Mouse (Mus musculus): Measurements from ENCODE around the gene Micall1.

Micall1 gene

GRCm38 (mm10) chr15:79108421-79109320, at the start of gene Micall1:
Gene Micall1 (plus strand): TSS chr15:79108898.
- DNase-seq (ENCODE audit: low read depth in 2 of 2, low spot score in 2 of 2) = peak; percentile 18 to 41

DNA sequence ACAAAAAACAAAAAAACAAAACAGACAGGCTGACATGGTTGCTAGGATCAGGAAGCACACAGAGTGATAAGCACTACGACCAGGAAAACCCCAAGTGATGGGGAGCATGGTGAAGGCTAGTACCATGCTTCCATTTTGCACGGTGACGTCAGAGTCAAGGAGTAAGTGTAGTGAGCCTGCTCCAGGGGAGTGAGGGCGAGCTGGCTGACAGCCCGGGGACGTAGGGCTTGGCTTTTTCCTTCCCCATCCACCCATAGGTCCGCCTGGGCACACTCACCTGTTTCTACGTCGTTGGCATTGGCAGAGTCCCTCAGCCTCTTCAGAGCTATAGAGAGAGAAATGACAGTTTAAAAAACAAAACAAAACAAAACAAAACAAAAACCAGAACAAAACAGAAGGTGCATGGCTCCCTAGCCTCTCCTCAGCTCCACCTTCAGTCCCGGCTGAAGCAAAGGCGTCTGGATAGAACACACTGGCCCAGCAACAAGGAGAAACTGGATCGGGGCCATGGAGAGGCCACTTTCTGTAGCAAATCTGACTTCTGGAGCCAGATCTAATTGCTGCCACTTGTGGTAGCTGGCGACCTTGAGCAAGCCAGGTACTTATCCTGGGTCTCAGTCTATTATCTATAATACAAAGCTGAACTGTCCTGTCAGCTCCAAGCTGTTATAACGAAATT, 47.7 kb upstream of the Micall1 start:
- DNase-seq (ENCODE audit: low read depth in 2 of 2, low spot score in 2 of 2) = no peak

- peak; percentile 94 for DNase-seq (ENCODE audit: low read depth in 2 of 2, low spot score in 2 of 2)
Measured at GRCm38 (mm10) chr15:79062376-79063159, 46.1 kb upstream of the Micall1 start, which contains the start of gene Ankrd54. Gene Ankrd54 (minus strand): TSS chr15:79062893.

DNA sequence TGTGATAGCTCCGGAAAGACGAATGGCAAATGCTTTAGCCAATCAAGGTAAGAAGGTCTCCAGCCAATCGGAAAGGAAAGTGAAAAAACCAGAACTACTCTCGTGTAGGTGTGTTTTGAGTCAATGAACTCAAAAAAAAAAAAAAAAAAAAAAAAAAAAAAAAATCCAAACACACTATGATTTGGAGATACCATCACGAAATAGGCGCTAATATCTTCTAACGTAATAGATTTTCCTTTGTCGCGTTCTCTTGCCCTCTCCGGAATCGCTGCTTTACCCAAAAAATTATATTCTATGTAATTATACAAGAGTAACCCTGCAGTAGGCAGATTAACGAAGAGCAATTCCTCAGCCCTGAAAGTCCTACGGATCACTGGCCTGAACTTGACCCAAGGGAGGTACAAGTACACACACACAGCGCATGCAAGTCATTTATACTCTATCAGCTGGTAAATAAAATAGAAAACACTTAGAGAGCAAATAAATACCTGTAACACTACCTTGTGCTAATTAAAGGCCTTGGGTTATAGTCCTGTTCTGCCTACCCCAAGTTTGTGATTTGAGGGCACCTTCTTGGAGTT, 45.4 kb upstream of the Micall1 start:
- no peak for DNase-seq (ENCODE audit: low read depth in 2 of 2, low spot score in 2 of 2)

GRCm38 (mm10) chr15:79065086-79065770, 43.5 kb upstream of the Micall1 start:
- DNase-seq (ENCODE audit: low read depth in 2 of 2, low spot score in 2 of 2) = no peak

GRCm38 (mm10) chr15:79066276-79066675, 42.4 kb upstream of the Micall1 start:
- no peak for DNase-seq (ENCODE audit: low read depth in 2 of 2, low spot score in 2 of 2)

DNA sequence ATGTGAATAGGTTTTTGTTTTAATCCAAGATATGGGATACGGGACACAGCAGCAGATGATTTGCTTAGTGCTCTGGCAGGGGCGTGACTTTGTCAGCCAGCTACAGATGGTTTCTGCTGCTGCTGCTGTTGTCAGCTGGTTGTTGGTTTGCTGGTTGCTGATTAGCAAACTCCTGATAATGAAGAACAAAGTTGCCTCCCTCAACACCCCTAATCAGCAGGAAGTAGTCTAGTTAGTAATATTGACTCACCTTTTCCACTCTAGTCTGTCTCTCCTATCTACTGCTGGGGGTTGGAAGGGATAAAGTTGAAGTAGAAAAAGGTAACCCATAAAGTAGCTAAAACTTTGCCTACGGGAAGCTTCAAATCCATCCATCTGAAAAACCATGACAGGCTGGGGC, 41.1 kb upstream of the Micall1 start:
- no peak for DNase-seq (ENCODE audit: low read depth in 2 of 2, low spot score in 2 of 2)

DNA sequence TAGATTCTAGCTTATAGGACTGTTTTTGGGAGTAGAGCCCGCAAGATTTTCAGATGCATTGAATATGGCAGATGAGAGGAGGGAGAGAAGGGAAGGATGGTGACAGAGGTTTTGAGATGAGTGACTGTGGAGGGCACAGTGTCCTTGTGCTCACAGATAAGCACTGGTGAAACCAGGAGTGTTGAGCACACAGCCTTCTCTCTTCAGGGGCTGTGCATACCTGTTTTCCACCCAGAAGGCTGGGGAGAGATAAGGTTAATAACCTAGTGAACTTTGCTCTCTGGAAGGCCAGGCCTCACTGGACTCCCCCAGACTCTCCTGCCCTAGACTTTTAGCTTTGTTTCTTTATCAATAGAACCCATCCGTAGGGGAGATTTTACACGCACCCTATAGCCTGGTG, 40.3 kb upstream of the Micall1 start:
- DNase-seq (ENCODE audit: low read depth in 2 of 2, low spot score in 2 of 2) = no peak

DNA sequence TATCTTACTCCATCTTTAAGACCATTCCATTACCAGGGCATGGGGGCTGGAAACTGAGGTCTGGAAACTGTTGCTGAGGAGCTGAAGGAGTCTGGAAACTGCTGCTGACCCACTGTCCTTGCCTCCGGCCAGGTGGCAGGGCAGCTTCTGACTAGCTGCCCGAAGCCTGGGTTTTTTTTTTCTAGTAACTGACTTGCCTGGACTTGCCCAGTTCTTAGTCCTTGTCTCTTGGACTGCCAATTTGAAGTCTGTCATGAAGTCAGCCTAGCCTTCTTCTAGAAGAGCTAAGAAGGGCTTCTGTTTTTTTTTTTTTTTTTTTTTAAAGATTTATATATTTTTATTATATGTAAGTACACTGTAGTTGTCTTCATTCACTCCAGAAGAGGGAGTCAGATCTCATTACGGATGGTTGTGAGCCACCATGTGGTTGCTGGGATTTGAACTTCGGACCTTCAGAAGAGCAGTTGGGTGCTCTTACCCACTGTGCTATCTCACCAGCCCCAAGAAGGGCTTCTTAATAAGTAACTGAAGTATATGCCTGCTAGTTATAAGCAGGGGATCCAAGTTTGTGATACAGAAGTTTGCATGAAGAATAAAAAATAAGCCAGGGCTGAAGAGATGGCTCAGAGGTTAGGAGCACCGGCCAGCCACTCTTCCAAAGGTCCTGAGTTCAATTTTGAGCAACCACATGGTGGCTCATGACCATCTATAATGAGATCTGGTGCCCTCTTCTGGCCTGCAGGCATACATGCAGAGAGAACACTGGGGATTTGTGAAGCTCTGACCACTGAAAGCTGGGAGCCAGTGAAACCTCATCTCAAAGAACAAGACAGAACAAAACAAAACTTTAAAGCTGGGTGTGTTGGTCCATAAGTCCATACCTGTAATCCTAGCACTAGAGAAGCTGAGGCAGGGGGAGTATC, 37.3 kb upstream of the Micall1 start:
- DNase-seq (ENCODE audit: low read depth in 2 of 2, low spot score in 2 of 2) = peak; percentile 18 to 23

DNA sequence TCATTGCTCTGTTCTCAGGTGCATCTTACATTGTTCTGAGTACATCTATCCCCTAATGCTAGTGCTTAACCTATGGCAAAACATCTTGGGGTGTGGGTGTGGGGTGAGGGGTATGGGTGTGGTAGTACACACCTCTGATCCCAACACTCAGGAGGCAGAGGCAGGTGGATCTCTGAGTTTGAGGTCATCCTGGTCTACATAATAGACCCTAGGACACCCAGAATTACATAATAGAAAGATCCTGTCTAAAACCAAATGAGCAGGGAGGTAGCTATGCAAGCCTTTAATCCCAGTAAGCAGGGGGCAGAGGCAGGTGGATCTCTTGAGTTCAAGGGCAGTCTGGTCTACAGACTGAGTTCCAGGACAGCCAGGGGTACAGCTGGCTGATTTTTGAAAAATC, 34.9 kb upstream of the Micall1 start:
- DNase-seq (ENCODE audit: low read depth in 2 of 2, low spot score in 2 of 2) = no peak

GRCm38 (mm10) chr15:79074446-79074845, 34.3 kb upstream of the Micall1 start:
- DNase-seq (ENCODE audit: low read depth in 2 of 2, low spot score in 2 of 2) = no peak

- peak; percentile 74 to 76 for DNase-seq (ENCODE audit: low read depth in 2 of 2, low spot score in 2 of 2)
Measured at GRCm38 (mm10) chr15:79074913-79075532, 33.7 kb upstream of the Micall1 start, which contains the start of gene Eif3l. Gene Eif3l (plus strand): TSS chr15:79075179.

DNA sequence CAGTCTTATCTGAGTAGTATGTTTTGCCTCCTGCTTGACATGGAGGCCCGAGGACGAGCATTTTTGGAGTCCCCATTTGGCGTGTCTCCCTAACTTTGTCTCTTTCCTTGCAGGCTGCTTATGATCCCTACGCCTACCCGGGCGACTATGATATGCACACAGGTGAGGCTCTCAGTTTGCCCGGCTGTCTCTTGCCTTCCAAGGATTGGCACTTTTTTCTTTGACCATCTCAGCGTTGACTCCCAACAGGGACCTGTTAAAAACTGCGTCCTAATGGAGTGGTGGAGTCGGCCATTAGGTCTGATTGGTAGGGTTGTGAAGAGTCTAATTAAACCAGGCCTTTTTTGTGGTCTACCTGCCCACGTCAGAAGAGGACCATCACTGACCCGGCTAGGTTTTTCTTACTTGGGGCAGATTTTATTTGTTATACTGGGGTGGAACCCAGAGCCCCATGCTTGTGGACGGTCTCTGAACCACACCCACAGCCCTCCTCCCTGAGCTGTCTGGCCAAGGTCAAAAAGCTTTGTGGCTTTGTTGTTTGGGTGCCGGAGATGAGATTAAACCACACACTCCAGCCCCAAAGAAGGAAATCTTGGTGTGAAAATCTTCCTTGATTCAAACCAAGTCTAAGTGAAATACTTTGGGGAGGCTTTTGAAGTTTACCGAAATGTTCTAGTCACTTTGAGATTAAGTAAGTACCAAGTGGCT, 32.9 kb upstream of the Micall1 start:
- no peak for DNase-seq (ENCODE audit: low read depth in 2 of 2, low spot score in 2 of 2)

- no peak for DNase-seq (ENCODE audit: low read depth in 2 of 2, low spot score in 2 of 2)
Measured at GRCm38 (mm10) chr15:79079567-79079966, 29.1 kb upstream of the Micall1 start.

GRCm38 (mm10) chr15:79092284-79092683, 16.4 kb upstream of the Micall1 start:
- DNase-seq (ENCODE audit: low read depth in 2 of 2, low spot score in 2 of 2) = no peak

DNA sequence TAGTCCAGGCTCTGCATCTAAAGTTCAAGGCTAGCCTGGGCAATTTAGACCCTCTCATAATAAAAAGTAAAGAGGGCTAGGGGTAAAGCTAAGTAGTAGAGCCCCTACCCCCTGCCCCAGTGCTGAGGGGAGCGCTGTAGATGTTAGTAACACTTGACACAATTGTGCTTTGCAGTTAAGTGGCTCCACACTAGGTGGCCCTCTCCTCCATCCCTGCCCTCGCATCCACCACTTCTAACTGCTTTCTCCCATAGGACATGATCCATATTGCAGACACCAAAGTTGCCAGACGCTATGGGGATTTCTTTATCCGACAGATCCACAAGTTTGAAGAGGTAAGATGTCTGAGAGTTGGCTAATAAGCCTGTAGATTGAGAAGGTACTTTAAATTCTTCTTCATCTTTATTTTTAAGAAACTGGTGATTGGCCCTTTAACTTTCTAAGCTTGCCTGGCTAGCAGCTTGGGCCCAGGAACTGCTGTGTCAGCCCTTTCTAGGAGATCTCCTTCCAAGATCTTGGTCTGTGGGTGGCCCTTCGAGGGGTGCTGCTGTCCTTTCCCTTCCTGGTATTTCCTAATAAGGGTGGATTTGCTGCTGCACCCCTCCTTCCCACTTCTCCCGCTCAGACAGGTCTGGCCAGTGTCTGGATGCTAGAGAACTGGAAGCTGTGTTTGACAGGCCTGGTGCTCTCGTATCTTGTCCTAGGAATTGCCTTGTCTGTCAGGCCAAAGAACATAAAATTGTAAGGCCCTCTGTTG, 15.4 kb upstream of the Micall1 start:
- DNase-seq (ENCODE audit: low read depth in 2 of 2, low spot score in 2 of 2) = no peak

GRCm38 (mm10) chr15:79095483-79095882, 13.2 kb upstream of the Micall1 start:
- DNase-seq (ENCODE audit: low read depth in 2 of 2, low spot score in 2 of 2) = no peak

GRCm38 (mm10) chr15:79096556-79096955, 12.1 kb upstream of the Micall1 start:
- DNase-seq (ENCODE audit: low read depth in 2 of 2, low spot score in 2 of 2) = no peak

Measured in CD8-positive naive resting alpha-beta T cell, adult 2 months (primary cell).